Mouse (Mus musculus) NIH3T3 (cell line): ENCODE measurements around the gene Rmnd5b.
"Not testable (repeated sequence)": the region's sequence is repeated elsewhere in the genome, so short reads cannot be mapped to it uniquely, and the experiment has no call there.

ENCODE experiments used
- DNase-seq: peaks from one replicate; pipeline ENCODE4 v3.0.0-alpha.2; 2012; ENCODE audit warnings: low read depth

Gene Rmnd5b

GRCm38 (mm10) chr11:51649111-51649888, 13.6 kb upstream of the Rmnd5b start:
- no peak for DNase-seq

GRCm38 (mm10) chr11:51648566-51648965, 12.9 kb upstream of the Rmnd5b start:
- peak; percentile 26 for DNase-seq

GRCm38 (mm10) chr11:51646751-51647667, 11.3 kb upstream of the Rmnd5b start:
- DNase-seq: no peak

- no peak for DNase-seq
Measured at GRCm38 (mm10) chr11:51646245-51646644, 10.5 kb upstream of the Rmnd5b start.

- DNase-seq: peak; percentile 17
Measured at GRCm38 (mm10) chr11:51645293-51645692, 9.6 kb upstream of the Rmnd5b start.

DNA sequence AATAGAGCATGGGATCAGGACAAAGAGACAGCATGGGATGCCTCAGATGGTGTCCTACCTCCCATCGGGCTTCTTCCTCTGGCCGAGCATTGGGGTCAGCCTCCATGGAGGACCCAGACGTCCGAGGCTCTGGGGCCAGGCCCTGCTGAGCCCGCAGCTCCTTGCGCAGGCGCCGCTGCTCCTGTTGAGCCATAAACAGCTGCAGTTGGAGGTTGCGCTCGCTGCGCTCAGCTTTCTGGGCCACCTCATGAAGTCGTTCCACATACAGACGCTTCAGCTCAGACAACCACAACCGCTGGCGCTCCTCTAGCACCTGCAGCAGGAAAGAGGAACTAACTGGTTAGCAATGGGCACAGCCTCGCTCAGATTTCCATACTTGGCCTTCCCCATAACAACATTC, 8.5 kb upstream of the Rmnd5b start:
- no peak for DNase-seq

DNA sequence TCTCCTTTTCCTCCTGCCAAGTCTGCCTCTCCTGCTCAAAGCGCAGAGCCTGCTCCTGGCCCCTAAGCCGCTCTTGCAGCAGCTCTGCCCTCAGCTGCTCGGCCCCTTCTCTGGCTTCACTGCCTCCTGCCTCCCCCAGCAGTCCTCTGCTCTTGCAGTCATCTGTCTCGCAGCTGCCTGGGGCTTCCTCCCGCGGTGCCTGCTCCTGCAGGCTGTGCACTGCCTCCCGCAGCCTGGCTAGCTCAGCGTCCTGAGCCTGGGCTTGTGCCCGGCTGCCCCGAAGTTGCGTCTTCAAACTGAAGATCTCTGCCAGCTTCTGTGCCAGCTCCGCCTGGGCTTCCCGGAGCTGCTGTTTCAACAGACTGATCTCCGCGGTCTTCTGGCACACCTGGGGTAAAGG, 8.1 kb upstream of the Rmnd5b start:
- DNase-seq: no peak

- DNase-seq: no peak
Measured at GRCm38 (mm10) chr11:51643202-51643601, 7.5 kb upstream of the Rmnd5b start.

DNA sequence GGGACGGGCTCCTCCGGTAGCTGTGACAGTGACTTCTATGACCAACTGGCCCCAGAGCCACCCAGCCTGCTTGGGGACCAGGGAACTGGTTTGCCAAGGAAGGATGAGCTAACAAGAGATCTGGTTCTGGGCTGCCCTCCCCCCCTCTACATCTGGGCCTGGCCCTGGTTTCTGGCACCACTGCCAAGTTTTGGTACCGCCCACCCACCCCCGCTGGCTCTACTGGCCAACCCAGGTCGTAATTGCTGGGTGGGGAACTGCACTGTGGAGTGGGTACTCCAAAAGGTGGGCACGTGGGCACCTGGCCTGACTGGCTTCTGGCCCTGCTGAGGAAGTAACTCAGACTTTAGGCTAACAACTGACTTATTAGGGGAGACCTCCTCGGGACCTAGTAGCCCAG, 5.1 kb upstream of the Rmnd5b start:
- peak; percentile 32 for DNase-seq

DNA sequence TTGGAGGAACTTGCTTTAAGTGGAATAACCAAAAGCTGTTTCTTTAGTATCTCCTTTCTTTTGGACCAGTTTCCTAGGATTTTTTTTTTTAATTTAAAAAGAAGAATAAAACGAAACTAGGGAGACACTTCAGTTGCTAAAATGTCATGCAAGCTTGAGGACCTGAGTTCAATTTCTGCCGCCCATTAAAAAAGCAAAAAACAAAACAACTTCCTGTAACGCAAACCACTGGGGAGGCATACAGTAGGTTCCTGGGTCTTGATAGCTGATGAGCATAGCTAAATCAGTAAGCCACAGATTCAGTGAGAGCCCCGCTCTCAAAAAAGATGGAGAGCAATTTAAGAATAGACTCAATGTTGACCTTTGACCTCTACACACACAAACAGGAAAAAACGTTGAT, 2.8 kb upstream of the Rmnd5b start:
- DNase-seq: no peak

- DNase-seq: no peak
Measured at GRCm38 (mm10) chr11:51637971-51638414, 2.3 kb upstream of the Rmnd5b start.

GRCm38 (mm10) chr11:51636323-51636684, 608 bp upstream of the Rmnd5b start:
- peak; percentile 90 for DNase-seq

- no peak for DNase-seq
Measured at GRCm38 (mm10) chr11:51635127-51635524, 570 bp downstream of the Rmnd5b start.

- DNase-seq: no peak
Measured at GRCm38 (mm10) chr11:51633721-51634120, 2.0 kb downstream of the Rmnd5b start.

DNA sequence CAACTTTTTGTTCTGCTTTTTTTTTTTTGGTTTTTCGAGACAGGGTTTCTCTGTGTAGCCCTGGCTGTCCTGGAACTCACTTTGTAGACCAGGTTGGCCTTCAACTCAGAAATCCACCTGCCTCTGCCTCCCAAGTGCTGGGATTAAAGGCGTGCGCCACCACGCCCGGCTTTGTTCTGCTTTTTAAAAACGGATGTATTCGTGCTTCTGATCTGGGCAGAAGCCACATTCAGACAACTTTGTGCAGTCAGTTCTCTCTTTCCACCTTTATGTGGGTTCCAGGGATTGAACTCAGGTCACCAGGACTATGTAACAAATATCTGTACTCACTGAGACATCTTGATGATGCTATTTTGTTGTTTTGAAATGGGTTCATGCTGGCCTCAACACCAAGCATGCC, 2.5 kb downstream of the Rmnd5b start:
- not testable (repeated sequence) for DNase-seq

- DNase-seq: no peak
Measured at GRCm38 (mm10) chr11:51632130-51632753, 3.5 kb downstream of the Rmnd5b start.

GRCm38 (mm10) chr11:51629651-51630314, 5.9 kb downstream of the Rmnd5b start:
- DNase-seq: no peak

- no peak for DNase-seq
Measured at GRCm38 (mm10) chr11:51627907-51628306, 7.8 kb downstream of the Rmnd5b start.

GRCm38 (mm10) chr11:51627425-51627824, 8.3 kb downstream of the Rmnd5b start:
- DNase-seq: no peak

DNA sequence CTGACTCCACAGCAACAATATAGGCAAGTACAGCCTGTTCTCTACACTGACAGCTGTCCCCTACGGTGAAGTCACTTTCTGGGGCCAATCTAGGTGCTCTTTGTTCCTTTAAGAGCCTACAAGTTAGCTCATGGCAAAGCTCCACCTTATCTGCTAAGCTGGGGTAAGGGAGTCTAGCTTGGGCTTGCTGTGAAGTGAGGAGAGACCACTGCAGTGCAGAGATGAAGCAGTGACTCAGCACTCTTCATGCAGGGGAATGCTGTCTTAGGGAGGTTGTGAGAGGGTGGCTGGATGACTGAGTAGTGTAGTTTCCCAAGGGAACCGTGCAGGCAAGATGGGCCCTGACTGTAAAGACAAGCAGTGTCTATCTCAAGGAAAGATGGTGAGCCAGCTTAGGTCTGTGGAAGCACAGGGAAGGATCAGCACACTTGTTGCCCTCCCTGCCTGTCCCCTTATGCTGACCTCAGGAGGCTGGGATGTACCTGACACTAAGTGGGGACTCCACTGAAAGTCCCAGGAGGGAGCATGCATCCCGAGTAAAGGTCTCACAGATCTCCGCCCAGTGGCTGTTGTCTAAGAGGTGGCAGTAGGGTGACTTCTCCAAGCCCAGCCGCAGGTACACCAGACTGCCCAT, 10.4 kb downstream of the Rmnd5b start:
- no peak for DNase-seq

DNA sequence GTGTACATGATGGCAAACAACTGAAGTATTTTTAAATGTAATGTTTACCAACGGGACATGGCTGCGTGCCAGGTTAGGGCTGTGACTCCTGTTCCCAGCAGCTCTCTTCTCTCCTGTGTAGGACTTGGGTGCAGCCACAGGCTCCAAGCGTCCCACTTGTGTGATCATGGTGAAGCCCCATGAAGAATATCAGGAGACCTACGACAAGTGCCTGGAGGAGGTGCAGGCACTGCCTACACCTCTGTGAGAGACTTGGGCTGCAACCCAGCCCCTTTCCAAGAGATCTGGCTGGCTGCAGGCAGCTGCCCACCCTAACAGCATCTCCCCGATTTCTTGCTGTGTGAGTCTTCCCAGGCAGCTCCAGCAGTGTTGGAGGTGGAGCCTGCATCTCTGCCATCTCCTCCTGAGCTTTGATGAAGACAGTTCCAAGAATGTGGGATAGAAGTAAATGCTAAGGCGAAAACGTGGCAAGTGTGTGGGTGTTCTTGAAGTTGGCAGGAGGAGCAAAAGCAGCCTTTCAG, 12.7 kb downstream of the Rmnd5b start:
- no peak for DNase-seq
